Mouse (Mus musculus) erythroblast, embryonic 14.5 days (primary cell): Measurements from ENCODE around the gene Slco1c1.

Experiments used
- GATA1 ChIP-seq: IDR thresholded peaks from 2 replicates; pipeline ENCODE4 v1.6.1; 2012; ENCODE audit warnings: low read length, inconsistent platforms, mixed read lengths
- TAL1 ChIP-seq: IDR thresholded peaks from 3 replicates; pipeline ENCODE4 v1.6.1; 2012; ENCODE audit warnings: low read length, inconsistent platforms, mixed read lengths

DNA sequence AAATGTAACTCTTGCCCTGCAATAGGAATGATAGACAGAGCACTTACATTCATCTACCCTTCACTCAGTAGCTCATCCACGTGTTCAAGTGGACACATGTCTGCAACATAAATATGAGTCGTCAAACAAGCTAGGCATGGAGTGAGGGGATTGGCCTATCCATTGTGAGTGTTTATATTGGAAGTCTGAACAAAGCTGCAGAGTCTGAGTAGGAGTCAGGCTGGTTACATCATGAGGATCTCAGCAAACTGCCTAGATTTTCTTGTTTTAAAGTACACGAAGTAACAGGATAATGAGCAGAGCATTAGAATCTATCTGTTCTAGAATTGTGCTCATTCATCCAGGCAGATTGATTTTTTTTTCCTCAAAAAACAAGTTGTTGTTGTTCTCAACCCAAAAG is 23.0 kb upstream of the Slco1c1 start:
- TF ChIP-seq GATA1 (no peak), TAL1 (no peak)
